21 mouse cellular contexts compared by ENCODE assay signal in genomic region chr8:125782161-125782560, GRCm38 (mm10). TPM values are rescaled to one million over a fixed set of nuclear protein-coding genes. Genes with fewer than 3 reads are reported as not detected.
DNase-seq lines count a peak whose midpoint lies in the region; ATAC-seq and TF ChIP-seq lines count a peak whose summit lies in the region.
"Had no signal": no experiment of that assay in that cellular context is flagged by ENCODE, and none has a peak within 500 bp of the region (broad histone marks: within the 10 kb centered on the region; RNA-seq: fewer than 3 reads in every experiment).

No protein-coding gene starts in this region.

- no peak overlapping the region for H3K4me3 ChIP-seq in intestine, postnatal 0 days (ENCODE audit: low read depth, low read length)
- no peak overlapping the region for H3K4me3 ChIP-seq in intestine, embryonic 16.5 days (ENCODE audit: low read length)
- H3K4me3 ChIP-seq in kidney, embryonic 16.5 days (ENCODE audit: low read length) = no peak overlapping the region
- no peak overlapping the region for H3K4me3 ChIP-seq in layer of hippocampus, adult 2 months
- H3K4me3 ChIP-seq in forebrain, embryonic 15.5 days = no peak overlapping the region
- H3K4me3 ChIP-seq: forebrain, embryonic 13.5 days; heart, embryonic 13.5 days; limb, embryonic 10.5 days; midbrain, embryonic 13.5 days; myocyte had no signal

- no peak overlapping the region for H3K4me2 ChIP-seq in intestine, postnatal 0 days (replicated peaks; ENCODE audit: low read depth)
- H3K4me2 ChIP-seq in intestine, embryonic 16.5 days (ENCODE audit: low read depth, low read length) = no peak overlapping the region
- no peak overlapping the region for H3K4me2 ChIP-seq in kidney, embryonic 16.5 days (replicated peaks; ENCODE audit: low read depth, low read length)
- H3K4me2 ChIP-seq in forebrain, embryonic 15.5 days (replicated peaks) = no peak overlapping the region
- H3K4me2 ChIP-seq: forebrain, embryonic 13.5 days; heart, embryonic 13.5 days; midbrain, embryonic 13.5 days had no signal

- DNase-seq in MN1 (ENCODE audit: low spot score) = peak; percentile 58
- peak; percentile 31 for DNase-seq in R1 (ENCODE audit: low read depth, low spot score)
- DNase-seq in layer of hippocampus, adult 2 months (ENCODE audit: low spot score in 2 of 2) = no peak
- no peak for DNase-seq in adipocyte (ENCODE audit: low spot score)
- DNase-seq: cerebellum, adult 2 months; heart, adult 11 months; heart, postnatal 36 days; right cerebral cortex, adult 18-20 months; thymus, postnatal 4 days had no signal

- H3K27me3 ChIP-seq in intestine, postnatal 0 days (replicated peaks; ENCODE audit: control insufficient read depth, insufficient read depth, low read length) = no peaks in the 10 kb centered on the region
- H3K27me3 ChIP-seq in intestine, embryonic 16.5 days (replicated peaks; ENCODE audit: control insufficient read depth, insufficient read depth, low read length) = no peaks in the 10 kb centered on the region
- no peaks in the 10 kb centered on the region for H3K27me3 ChIP-seq in kidney, embryonic 16.5 days (ENCODE audit: insufficient read depth, low read length)
- no peaks in the 10 kb centered on the region for H3K27me3 ChIP-seq in forebrain, embryonic 15.5 days
- H3K27me3 ChIP-seq: forebrain, embryonic 13.5 days; heart, embryonic 13.5 days; midbrain, embryonic 13.5 days had no signal

- no peaks in the 10 kb centered on the region for H3K36me3 ChIP-seq in intestine, postnatal 0 days (ENCODE audit: control insufficient read depth, insufficient read depth)
- H3K36me3 ChIP-seq in intestine, embryonic 16.5 days (ENCODE audit: control insufficient read depth, insufficient read depth, low read length) = no peaks in the 10 kb centered on the region
- H3K36me3 ChIP-seq in kidney, embryonic 16.5 days (ENCODE audit: insufficient read depth, low read length) = no peaks in the 10 kb centered on the region
- H3K36me3 ChIP-seq in forebrain, embryonic 15.5 days = no peaks in the 10 kb centered on the region
- H3K36me3 ChIP-seq: heart, embryonic 13.5 days; limb, embryonic 10.5 days; midbrain, embryonic 13.5 days had no signal

- 0 out of 2 replicates have a peak, but pooled peaks have one; percentile 25 for ATAC-seq in intestine, postnatal 0 days
- no peak for ATAC-seq in intestine, embryonic 16.5 days
- peak; percentile 59 for ATAC-seq in kidney, embryonic 16.5 days (ENCODE audit: low FRiP score, low TSS enrichment)
- no peak for ATAC-seq in forebrain, embryonic 15.5 days (replicated peaks)
- ATAC-seq: forebrain, embryonic 13.5 days; hindbrain, embryonic 16.5 days; lung, postnatal 0 days; midbrain, embryonic 13.5 days had no signal

- no peak for TF ChIP-seq CTCF in intestine, postnatal 0 days (IDR thresholded peaks at IDR 0.05; ENCODE audit: low read depth)
- no peak for TF ChIP-seq CTCF in layer of hippocampus, adult 2 months (conservative IDR thresholded peaks at IDR 0.05)

- H3K9ac ChIP-seq in intestine, postnatal 0 days (ENCODE audit: low read depth, low read length) = no peak overlapping the region
- no peak overlapping the region for H3K9ac ChIP-seq in intestine, embryonic 16.5 days (ENCODE audit: low read depth, low read length)
- H3K9ac ChIP-seq in kidney, embryonic 16.5 days (replicated peaks; ENCODE audit: low read length) = no peak overlapping the region
- no peak overlapping the region for H3K9ac ChIP-seq in forebrain, embryonic 15.5 days (replicated peaks)
- H3K9ac ChIP-seq: forebrain, embryonic 13.5 days; heart, embryonic 13.5 days; liver, embryonic 14.5 days; midbrain, embryonic 13.5 days had no signal

- no peak overlapping the region for H3K27ac ChIP-seq in intestine, postnatal 0 days (ENCODE audit: low read depth, low read length)
- H3K27ac ChIP-seq in intestine, embryonic 16.5 days (ENCODE audit: low read length) = no peak overlapping the region
- no peak overlapping the region for H3K27ac ChIP-seq in kidney, embryonic 16.5 days (ENCODE audit: low read length)
- no peak overlapping the region for H3K27ac ChIP-seq in layer of hippocampus, adult 2 months
- H3K27ac ChIP-seq in forebrain, embryonic 15.5 days (replicated peaks) = no peak overlapping the region
- H3K27ac ChIP-seq: forebrain, embryonic 13.5 days; heart, embryonic 13.5 days; limb, embryonic 10.5 days; liver, embryonic 14.5 days; midbrain, embryonic 13.5 days had no signal

- H3K4me1 ChIP-seq in intestine, postnatal 0 days (replicated peaks; ENCODE audit: control insufficient read depth, insufficient read depth, low read length) = no peaks in the 10 kb centered on the region
- 0 out of 2 replicates have a peak, but pooled peaks cover 3% of the 10 kb centered on the region for H3K4me1 ChIP-seq in intestine, embryonic 16.5 days (ENCODE audit: control insufficient read depth, insufficient read depth, low read length)
- peaks cover 26% of the 10 kb centered on the region for H3K4me1 ChIP-seq in kidney, embryonic 16.5 days (ENCODE audit: insufficient read depth, low read length)
- H3K4me1 ChIP-seq in forebrain, embryonic 15.5 days = peaks cover 6% of the 10 kb centered on the region
- H3K4me1 ChIP-seq: forebrain, embryonic 13.5 days; midbrain, embryonic 13.5 days had no signal

- 54% methylated on average over 3 of the region's 3 CpGs for WGBS in intestine, postnatal 0 days
- 57% methylated on average over 3 of the region's 3 CpGs for WGBS in intestine, embryonic 16.5 days
- WGBS in kidney, embryonic 16.5 days = 59% methylated on average over 3 of the region's 3 CpGs
- WGBS in forebrain, embryonic 15.5 days = 71% methylated on average over 3 of the region's 3 CpGs

- H3K9me3 ChIP-seq in intestine, postnatal 0 days (ENCODE audit: control insufficient read depth) = no peaks in the 10 kb centered on the region
- H3K9me3 ChIP-seq in intestine, embryonic 16.5 days (ENCODE audit: control insufficient read depth, low read length) = no peaks in the 10 kb centered on the region
- H3K9me3 ChIP-seq in kidney, embryonic 16.5 days (ENCODE audit: low read length) = no peaks in the 10 kb centered on the region
- H3K9me3 ChIP-seq in forebrain, embryonic 15.5 days = no peaks in the 10 kb centered on the region
- H3K9me3 ChIP-seq: forebrain, embryonic 13.5 days; heart, embryonic 13.5 days; limb, embryonic 10.5 days; midbrain, embryonic 13.5 days had no signal

RNA-seq across cellular contexts. Expression of gene Ntpcr, which starts 52.4 kb away (rescaled TPM):
- 23.9 and 26.3 TPM in 2 replicates for polyA plus RNA-seq in intestine, postnatal 0 days (2015; fragmentation: Nextera tagmentation; extraction: Ambion mirVana)
- polyA plus RNA-seq in intestine, embryonic 16.5 days (2015; fragmentation: Nextera tagmentation; extraction: Ambion mirVana) = 30.8 and 32.9 TPM in 2 replicates
- polyA plus RNA-seq in kidney, embryonic 16.5 days (2015; fragmentation: Nextera tagmentation; extraction: Ambion mirVana) = 30.3 and 30.8 TPM in 2 replicates
- 10 to 100 TPM; 21.1 to 24.2 TPM for total RNA-seq in layer of hippocampus, adult 2 months (2021)
- polyA plus RNA-seq in forebrain, embryonic 15.5 days (2015; fragmentation: Nextera tagmentation; extraction: Ambion mirVana) = 26.5 and 28.0 TPM in 2 replicates

Comparison
In these comparisons a context has a peak if more than half of its experiments do, and no peak if none do; other contexts are left out.
1. ATAC-seq: peak in intestine, postnatal 0 days (single experiment) and kidney, embryonic 16.5 days (single experiment); none in intestine, embryonic 16.5 days (single experiment) and forebrain, embryonic 15.5 days (single experiment).
2. DNase-seq: peak in MN1 (single experiment) and R1 (single experiment); none in layer of hippocampus, adult 2 months (0 of 2) and adipocyte (single experiment).